Mouse (Mus musculus): ENCODE measurements around the gene Stx8. TPM values are rescaled to one million over a fixed set of nuclear protein-coding genes. Genes with fewer than 3 reads are reported as not detected.
A peak's percentile ranks its signal among the peaks of the same experiment; 100 is the strongest.

Gene Stx8
- polyA plus RNA-seq, 1 experiment from 2014 or later = 51.7 TPM

- H3K4me2 ChIP-seq (replicated peaks; ENCODE audit: low read depth, low read length) = no peak overlapping the region
- H3K27ac ChIP-seq (ENCODE audit: low read depth, low read length) = no peak overlapping the region
- H3K36me3 ChIP-seq (ENCODE audit: control insufficient read depth, insufficient read depth, low read length) = no peaks in the 10 kb centered on the region
- WGBS = 35% methylated on average over 17 of the region's 17 CpGs
- no peaks in the 10 kb centered on the region for H3K9me3 ChIP-seq (ENCODE audit: control insufficient read depth, low read length)
- no peaks in the 10 kb centered on the region for H3K27me3 ChIP-seq (ENCODE audit: control insufficient read depth, insufficient read depth, low read length)
- ATAC-seq (ENCODE audit: low FRiP score, low TSS enrichment) = no peak
- H3K4me3 ChIP-seq (ENCODE audit: low read length) = no peak overlapping the region
- peaks cover 16% of the 10 kb centered on the region for H3K4me1 ChIP-seq (ENCODE audit: control insufficient read depth, insufficient read depth, low read length)
- no peak overlapping the region for H3K9ac ChIP-seq (ENCODE audit: low read depth, low read length)
Measured at GRCm38 (mm10) chr11:68145586-68146455, 179.8 kb downstream of the Stx8 start.

GRCm38 (mm10) chr11:68146456-68146851 lies 180.5 kb downstream of the Stx8 start:
- Histone ChIP-seq H3K4me3 (ENCODE audit: low read length) (no peak overlapping the region), H3K27ac (ENCODE audit: low read depth, low read length) (no peak overlapping the region), H3K4me2 (replicated peaks; ENCODE audit: low read depth, low read length) (no peak overlapping the region), H3K4me1 (ENCODE audit: control insufficient read depth, insufficient read depth, low read length) (peaks cover 20% of the 10 kb centered on the region), H3K9me3 (ENCODE audit: control insufficient read depth, low read length) (no peaks in the 10 kb centered on the region), H3K9ac (ENCODE audit: low read depth, low read length) (no peak overlapping the region), H3K27me3 (ENCODE audit: control insufficient read depth, insufficient read depth, low read length) (no peaks in the 10 kb centered on the region), H3K36me3 (ENCODE audit: control insufficient read depth, insufficient read depth, low read length) (no peaks in the 10 kb centered on the region)
- ATAC-seq (ENCODE audit: low FRiP score, low TSS enrichment) = no peak
- WGBS = 57% methylated on average over 4 of the region's 4 CpGs

GRCm38 (mm10) chr11:68150938-68151337 lies 184.9 kb downstream of the Stx8 start:
- Histone ChIP-seq H3K4me2 (replicated peaks; ENCODE audit: low read depth, low read length) (no peak overlapping the region), H3K4me3 (ENCODE audit: low read length) (no peak overlapping the region), H3K27me3 (ENCODE audit: control insufficient read depth, insufficient read depth, low read length) (no peaks in the 10 kb centered on the region), H3K4me1 (ENCODE audit: control insufficient read depth, insufficient read depth, low read length) (peaks cover 11% of the 10 kb centered on the region; the same call in 1 of the 2 replicates), H3K27ac (ENCODE audit: low read depth, low read length) (no peak overlapping the region), H3K9me3 (ENCODE audit: control insufficient read depth, low read length) (no peaks in the 10 kb centered on the region), H3K36me3 (ENCODE audit: control insufficient read depth, insufficient read depth, low read length) (no peaks in the 10 kb centered on the region), H3K9ac (ENCODE audit: low read depth, low read length) (no peak overlapping the region)
- WGBS = 54% methylated on average over 2 of the region's 2 CpGs
- ATAC-seq (ENCODE audit: low FRiP score, low TSS enrichment) = 0 out of 2 replicates have a peak, but pooled peaks have one; percentile 52

GRCm38 (mm10) chr11:68155821-68156220 lies 189.8 kb downstream of the Stx8 start:
- Histone ChIP-seq H3K27me3 (ENCODE audit: control insufficient read depth, insufficient read depth, low read length) (no peaks in the 10 kb centered on the region), H3K4me1 (ENCODE audit: control insufficient read depth, insufficient read depth, low read length) (0 out of 2 replicates have a peak, but pooled peaks cover 4% of the 10 kb centered on the region), H3K9ac (ENCODE audit: low read depth, low read length) (no peak overlapping the region), H3K36me3 (ENCODE audit: control insufficient read depth, insufficient read depth, low read length) (no peaks in the 10 kb centered on the region), H3K27ac (ENCODE audit: low read depth, low read length) (no peak overlapping the region), H3K9me3 (ENCODE audit: control insufficient read depth, low read length) (no peaks in the 10 kb centered on the region), H3K4me3 (ENCODE audit: low read length) (no peak overlapping the region), H3K4me2 (replicated peaks; ENCODE audit: low read depth, low read length) (no peak overlapping the region)
- ATAC-seq (ENCODE audit: low FRiP score, low TSS enrichment) = no peak

- no peak overlapping the region for H3K4me2 ChIP-seq (replicated peaks; ENCODE audit: low read depth, low read length)
- H3K4me3 ChIP-seq (ENCODE audit: low read length) = no peak overlapping the region
- no peaks in the 10 kb centered on the region for H3K36me3 ChIP-seq (ENCODE audit: control insufficient read depth, insufficient read depth, low read length)
- H3K27me3 ChIP-seq (ENCODE audit: control insufficient read depth, insufficient read depth, low read length) = no peaks in the 10 kb centered on the region
- H3K27ac ChIP-seq (ENCODE audit: low read depth, low read length) = no peak overlapping the region
- H3K9me3 ChIP-seq (ENCODE audit: control insufficient read depth, low read length) = no peaks in the 10 kb centered on the region
- H3K9ac ChIP-seq (ENCODE audit: low read depth, low read length) = no peak overlapping the region
- no peaks in the 10 kb centered on the region for H3K4me1 ChIP-seq (ENCODE audit: control insufficient read depth, insufficient read depth, low read length)
- ATAC-seq (ENCODE audit: low FRiP score, low TSS enrichment) = no peak
- WGBS = 92% methylated on average over 3 of the region's 3 CpGs
Measured at GRCm38 (mm10) chr11:68158166-68158565, 192.2 kb downstream of the Stx8 start.

- ATAC-seq (ENCODE audit: low FRiP score, low TSS enrichment) = no peak
- WGBS = 79% methylated on average over 4 of the region's 4 CpGs
- H3K4me2 ChIP-seq (replicated peaks; ENCODE audit: low read depth, low read length) = no peak overlapping the region
Measured at GRCm38 (mm10) chr11:68159867-68160266, 193.9 kb downstream of the Stx8 start.

GRCm38 (mm10) chr11:68164408-68164807 lies 198.4 kb downstream of the Stx8 start:
- no peak for ATAC-seq (ENCODE audit: low FRiP score, low TSS enrichment)
- Histone ChIP-seq H3K27me3 (ENCODE audit: control insufficient read depth, insufficient read depth, low read length) (no peaks in the 10 kb centered on the region), H3K4me3 (ENCODE audit: low read length) (no peak overlapping the region), H3K9ac (ENCODE audit: low read depth, low read length) (no peak overlapping the region), H3K36me3 (ENCODE audit: control insufficient read depth, insufficient read depth, low read length) (no peaks in the 10 kb centered on the region), H3K9me3 (ENCODE audit: control insufficient read depth, low read length) (no peaks in the 10 kb centered on the region), H3K4me2 (replicated peaks; ENCODE audit: low read depth, low read length) (no peak overlapping the region), H3K27ac (ENCODE audit: low read depth, low read length) (no peak overlapping the region), H3K4me1 (ENCODE audit: control insufficient read depth, insufficient read depth, low read length) (peaks cover 9% of the 10 kb centered on the region; the same call in 1 of the 2 replicates)
- WGBS = 90% methylated on average over 5 of the region's 5 CpGs

More at GRCm38 (mm10) chr11:68159867-68160266, 193.9 kb downstream of the Stx8 start:
- no peaks in the 10 kb centered on the region for H3K4me1 ChIP-seq (ENCODE audit: control insufficient read depth, insufficient read depth, low read length)
- H3K27ac ChIP-seq (ENCODE audit: low read depth, low read length) = no peak overlapping the region
- H3K4me3 ChIP-seq (ENCODE audit: low read length) = no peak overlapping the region
- H3K27me3 ChIP-seq (ENCODE audit: control insufficient read depth, insufficient read depth, low read length) = no peaks in the 10 kb centered on the region
- H3K9ac ChIP-seq (ENCODE audit: low read depth, low read length) = no peak overlapping the region
- H3K9me3 ChIP-seq (ENCODE audit: control insufficient read depth, low read length) = no peaks in the 10 kb centered on the region
- H3K36me3 ChIP-seq (ENCODE audit: control insufficient read depth, insufficient read depth, low read length) = no peaks in the 10 kb centered on the region

GRCm38 (mm10) chr11:68168427-68168826 lies 202.4 kb downstream of the Stx8 start:
- Histone ChIP-seq H3K27me3 (ENCODE audit: control insufficient read depth, insufficient read depth, low read length) (no peaks in the 10 kb centered on the region), H3K4me2 (replicated peaks; ENCODE audit: low read depth, low read length) (no peak overlapping the region), H3K4me3 (ENCODE audit: low read length) (no peak overlapping the region), H3K27ac (ENCODE audit: low read depth, low read length) (no peak overlapping the region), H3K4me1 (ENCODE audit: control insufficient read depth, insufficient read depth, low read length) (peaks cover 9% of the 10 kb centered on the region; the same call in 1 of the 2 replicates), H3K36me3 (ENCODE audit: control insufficient read depth, insufficient read depth, low read length) (no peaks in the 10 kb centered on the region), H3K9me3 (ENCODE audit: control insufficient read depth, low read length) (no peaks in the 10 kb centered on the region), H3K9ac (ENCODE audit: low read depth, low read length) (no peak overlapping the region)
- WGBS = 52% methylated on average over 4 of the region's 4 CpGs
- ATAC-seq (ENCODE audit: low FRiP score, low TSS enrichment) = no peak

GRCm38 (mm10) chr11:68171973-68172647 lies 206.1 kb downstream of the Stx8 start:
- H3K4me2 ChIP-seq (replicated peaks; ENCODE audit: low read depth, low read length) = no peak overlapping the region
- H3K9me3 ChIP-seq (ENCODE audit: control insufficient read depth, low read length) = no peaks in the 10 kb centered on the region
- 76% methylated on average over 7 of the region's 7 CpGs for WGBS
- H3K4me3 ChIP-seq (ENCODE audit: low read length) = no peak overlapping the region
- H3K27me3 ChIP-seq (ENCODE audit: control insufficient read depth, insufficient read depth, low read length) = no peaks in the 10 kb centered on the region
- ATAC-seq (ENCODE audit: low FRiP score, low TSS enrichment) = no peak
- no peak overlapping the region for H3K9ac ChIP-seq (ENCODE audit: low read depth, low read length)
- no peaks in the 10 kb centered on the region for H3K36me3 ChIP-seq (ENCODE audit: control insufficient read depth, insufficient read depth, low read length)
- peaks cover 9% of the 10 kb centered on the region; the same call in 1 of the 2 replicates for H3K4me1 ChIP-seq (ENCODE audit: control insufficient read depth, insufficient read depth, low read length)
- H3K27ac ChIP-seq (ENCODE audit: low read depth, low read length) = no peak overlapping the region
